Mouse (Mus musculus) left cerebral cortex, postnatal 25 days (tissue): Measurements from ENCODE around the gene Cep170b. TPM values are rescaled to one million over a fixed set of nuclear protein-coding genes. Genes with fewer than 3 reads are reported as not detected.

Source experiments
- DNase-seq, 2 experiments: peaks; one replicate each; pipeline ENCODE4 v3.0.0; 2022; ENCODE audit warnings: low spot score in 2 of 2, mixed read lengths in 1 of 2
- intact Hi-C: fragments of 180-260 bp; cut with DNase I; formaldehyde crosslinking; loops from one replicate; pipeline ENCODE4 v1.15.1; 2025
- microRNA-seq, 2 experiments: library from miRNA; unstranded; fragments of <30 nt; microRNA quantifications; one replicate each; pipeline ENCODE4 v1.2.0; 2022
- total RNA-seq, 2 experiments: library from RNA; stranded (reverse); gene quantifications; 2 replicates each; pipeline ENCODE4 v1.2.3; 2021

Gene Cep170b
- total RNA-seq, 2 experiments from 2014 or later, result 246 TPM

- intact Hi-C loops, result no loop called here
- no peak for DNase-seq
These were observed 73.5 kb downstream of the Cep170b start for GRCm38 (mm10) chr12:112793601-112794355.

GRCm38 (mm10) chr12:112794356-112794816 is 74.1 kb downstream of the Cep170b start:
- intact Hi-C loops, result no loop called here
- DNase-seq, result no peak

- no peak for DNase-seq
- intact Hi-C loops, result no loop called here
These were observed 74.7 kb downstream of the Cep170b start for GRCm38 (mm10) chr12:112794998-112795397.

- intact Hi-C loops, result no loop called here
- no peak for DNase-seq
These were observed 75.3 kb downstream of the Cep170b start for GRCm38 (mm10) chr12:112795466-112796104.

Small RNA genes within 50 kb of the gene (microRNA-seq; reads per million reads assigned to microRNA genes)
- 3.0 reads per million in 2 experiments for gene Mir6940

Other genes with a start within 250 kb of the Cep170b start
- gene A530016L24Rik, start 231.0 kb upstream of the Cep170b start, total RNA-seq, result under 1 TPM; 0.23 to 0.48 TPM
- gene Tmem179, start 203.7 kb upstream of the Cep170b start, total RNA-seq, result 100 to 1,000 TPM; 131 to 133 TPM
- gene Inf2, start 131.7 kb upstream of the Cep170b start, total RNA-seq, result 100 to 1,000 TPM; 108 to 155 TPM
- 10 to 100 TPM; 16.4 to 18.2 TPM for gene Adssl1, start 100.4 kb upstream of the Cep170b start, total RNA-seq
- gene Siva1, start 75.8 kb upstream of the Cep170b start, total RNA-seq, result 10 to 100 TPM; 17.4 to 18.8 TPM
- gene Akt1, start 45.6 kb upstream of the Cep170b start, total RNA-seq, result 100 to 1,000 TPM; 138 to 140 TPM
- 1 to 10 TPM in 1 of 2 experiments, under 1 TPM in 1; 0.76 to 1.3 TPM for gene Zbtb42, start 41.6 kb upstream of the Cep170b start, total RNA-seq
- gene Pld4, start 40.2 kb downstream of the Cep170b start, total RNA-seq, result 10 to 100 TPM in 1 of 2 experiments, 1 to 10 TPM in 1; 9.3 to 10.7 TPM
- gene Ahnak2, start 82.2 kb downstream of the Cep170b start, total RNA-seq, result 1 to 10 TPM; 5.3 to 5.5 TPM
- 10 to 100 TPM; 17.1 to 17.7 TPM for gene Clba1, start 88.5 kb downstream of the Cep170b start, total RNA-seq
- gene Cdca4, start 109.0 kb downstream of the Cep170b start, total RNA-seq, result 10 to 100 TPM in 1 of 2 experiments, 1 to 10 TPM in 1; 9.5 to 10.6 TPM
- not detected for gene Gpr132, start 147.8 kb downstream of the Cep170b start, total RNA-seq
- gene Jag2, start 209.3 kb downstream of the Cep170b start, total RNA-seq, result 10 to 100 TPM; 50.1 to 55.1 TPM
- gene Nudt14, start 221.7 kb downstream of the Cep170b start, total RNA-seq, result 10 to 100 TPM; 10.8 to 11.5 TPM